Mouse (Mus musculus) embryonic fibroblast, embryonic 13.5 days (primary cell): Measurements from ENCODE around the gene Gm39566. TPM values are rescaled to one million over a fixed set of nuclear protein-coding genes. Genes with fewer than 3 reads are reported as not detected.
A peak's percentile ranks its signal among the peaks of the same experiment; 100 is the strongest.

ENCODE experiments used
- H3K27ac ChIP-seq: 2 replicates; pipeline ENCODE4 v1.5.1; 2012; ENCODE audit warnings: low read length, control low read depth, inconsistent platforms; ENCODE audit not compliant: insufficient read depth
- H3K4me1 ChIP-seq: 2 replicates; pipeline ENCODE4 v1.6.1; 2011; ENCODE audit warnings: low read length; ENCODE audit not compliant: control insufficient read depth, insufficient read depth
- H3K4me3 ChIP-seq: 2 replicates; pipeline ENCODE4 v1.5.1; 2011; ENCODE audit warnings: mild to moderate bottlenecking, control low read depth, low read length; ENCODE audit not compliant: insufficient read depth
- CTCF ChIP-seq: IDR thresholded peaks from 2 replicates; pipeline ENCODE4 v1.5.1; 2011; ENCODE audit warnings: mild to moderate bottlenecking, control low read depth, low read length, moderate library complexity, borderline replicate concordance; ENCODE audit not compliant: insufficient read depth
- POLR2A ChIP-seq: IDR thresholded peaks from 2 replicates; pipeline ENCODE4 v1.6.1; 2011; ENCODE audit warnings: low read depth, mild to moderate bottlenecking, control low read depth, low read length, moderate library complexity
- polyA plus RNA-seq: library from polyadenylated mRNA; stranded (reverse); fragments of >200 nt; gene quantifications from 2 replicates; pipeline ENCODE4 v1.2.4, GENCODE M21; 2011; ENCODE audit warnings: low read depth; ENCODE audit not compliant: missing spikeins, insufficient read length

Gm39566 gene
- polyA plus RNA-seq, 1 experiment = not detected

DNA sequence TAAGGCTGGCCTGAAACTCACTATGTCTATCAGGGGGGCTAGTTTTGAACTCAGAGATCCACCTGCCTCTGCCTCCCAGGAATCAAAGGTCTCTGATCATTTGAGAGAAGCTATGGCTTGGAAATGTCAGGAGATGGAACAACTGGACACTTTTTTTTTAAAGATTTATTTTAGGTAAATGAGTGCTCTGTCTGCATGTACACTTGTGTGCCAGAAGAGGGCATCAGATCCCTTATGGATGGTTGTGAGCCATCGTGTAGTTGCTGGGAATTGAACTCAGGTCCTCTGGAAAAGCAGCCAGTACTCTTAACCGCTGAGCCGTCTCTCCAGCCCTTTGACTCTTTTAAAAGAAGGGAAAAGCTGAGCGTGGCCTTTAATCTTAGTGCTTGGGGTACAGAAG lies 8.7 kb downstream of the Gm39566 start:
- Histone ChIP-seq H3K27ac (no peak overlapping the region), H3K4me1 (peaks cover 2% of the 10 kb centered on the region; the same call in 1 of the 2 replicates), H3K4me3 (no peak overlapping the region)
- no peak for TF ChIP-seq CTCF
- TF ChIP-seq POLR2A = no peak

DNA sequence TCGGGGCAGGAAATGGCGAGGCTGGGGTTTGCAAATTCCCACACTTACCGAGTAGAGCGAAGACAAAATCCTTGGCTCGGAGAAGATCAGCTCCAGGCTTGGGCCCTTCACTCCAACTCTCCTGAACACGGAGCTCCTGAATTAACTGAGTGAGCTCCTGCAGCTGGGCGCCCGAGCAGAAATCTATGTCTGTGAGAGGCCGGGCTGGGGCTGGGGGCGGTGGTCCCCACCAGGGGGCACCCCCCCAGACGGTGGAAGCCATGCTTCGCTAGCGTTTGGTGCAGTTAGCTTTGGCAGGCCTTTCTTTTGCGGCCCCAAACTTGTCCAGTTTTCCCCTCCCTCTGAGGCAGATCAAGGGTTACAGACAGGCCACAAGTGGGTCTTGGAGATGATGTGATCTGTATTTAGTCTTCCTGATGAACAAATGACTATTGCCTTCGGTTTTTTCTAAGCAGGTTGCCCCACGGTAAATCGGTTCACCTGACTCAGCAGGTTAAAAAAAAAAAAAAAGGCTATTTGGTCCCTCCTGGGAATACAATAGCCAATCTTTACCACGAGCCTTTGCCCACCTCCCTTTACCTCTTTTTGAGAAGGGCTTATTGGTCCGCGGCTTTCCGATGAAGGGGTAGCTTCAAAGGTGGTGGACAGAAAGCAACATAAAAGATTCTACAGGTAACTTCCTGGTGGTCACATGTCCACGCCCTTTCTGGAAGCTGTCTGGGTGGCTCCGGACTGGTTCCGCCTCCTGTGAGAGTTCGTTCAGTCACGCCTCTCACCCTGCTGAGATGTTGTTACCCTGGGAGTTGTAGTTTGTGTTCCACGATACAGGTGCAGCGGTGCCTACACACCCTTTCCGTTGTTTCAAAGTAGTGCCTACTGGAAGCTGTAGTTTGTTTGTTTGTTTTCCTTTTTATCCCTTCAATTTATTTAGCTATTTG lies 9.9 kb downstream of the Gm39566 start, which contains the start of gene Tmem102:
TSS of gene Tmem102 (minus strand) at position 653 of the 938 bp plus-strand sequence.
- TF ChIP-seq CTCF (no peak), POLR2A (no peak)
- H3K4me1 ChIP-seq = peaks cover 4% of the 10 kb centered on the region; the same call in 1 of the 2 replicates
- H3K4me3 ChIP-seq = no peak within 1 kb of the TSS
- no peak within 1 kb of the TSS for H3K27ac ChIP-seq

DNA sequence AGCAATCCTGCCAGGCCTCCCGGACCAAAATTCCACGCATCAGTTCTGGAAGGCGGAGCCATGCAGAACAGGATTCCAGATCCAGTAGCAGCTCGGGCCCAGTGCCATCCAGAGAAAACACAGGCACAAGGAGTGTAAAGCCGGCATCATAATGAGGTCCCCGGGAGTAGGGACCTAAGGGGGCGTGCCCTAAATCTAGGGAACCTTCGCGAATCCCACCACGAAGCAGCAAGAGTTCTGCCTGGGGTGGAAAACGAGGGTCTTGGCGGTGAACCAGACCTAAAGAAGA lies 10.5 kb downstream of the Gm39566 start:
- no peak overlapping the region for H3K4me3 ChIP-seq
- no peak overlapping the region for H3K27ac ChIP-seq
- no peak for TF ChIP-seq POLR2A
- no peak for TF ChIP-seq CTCF
- H3K4me1 ChIP-seq = peaks cover 7% of the 10 kb centered on the region

DNA sequence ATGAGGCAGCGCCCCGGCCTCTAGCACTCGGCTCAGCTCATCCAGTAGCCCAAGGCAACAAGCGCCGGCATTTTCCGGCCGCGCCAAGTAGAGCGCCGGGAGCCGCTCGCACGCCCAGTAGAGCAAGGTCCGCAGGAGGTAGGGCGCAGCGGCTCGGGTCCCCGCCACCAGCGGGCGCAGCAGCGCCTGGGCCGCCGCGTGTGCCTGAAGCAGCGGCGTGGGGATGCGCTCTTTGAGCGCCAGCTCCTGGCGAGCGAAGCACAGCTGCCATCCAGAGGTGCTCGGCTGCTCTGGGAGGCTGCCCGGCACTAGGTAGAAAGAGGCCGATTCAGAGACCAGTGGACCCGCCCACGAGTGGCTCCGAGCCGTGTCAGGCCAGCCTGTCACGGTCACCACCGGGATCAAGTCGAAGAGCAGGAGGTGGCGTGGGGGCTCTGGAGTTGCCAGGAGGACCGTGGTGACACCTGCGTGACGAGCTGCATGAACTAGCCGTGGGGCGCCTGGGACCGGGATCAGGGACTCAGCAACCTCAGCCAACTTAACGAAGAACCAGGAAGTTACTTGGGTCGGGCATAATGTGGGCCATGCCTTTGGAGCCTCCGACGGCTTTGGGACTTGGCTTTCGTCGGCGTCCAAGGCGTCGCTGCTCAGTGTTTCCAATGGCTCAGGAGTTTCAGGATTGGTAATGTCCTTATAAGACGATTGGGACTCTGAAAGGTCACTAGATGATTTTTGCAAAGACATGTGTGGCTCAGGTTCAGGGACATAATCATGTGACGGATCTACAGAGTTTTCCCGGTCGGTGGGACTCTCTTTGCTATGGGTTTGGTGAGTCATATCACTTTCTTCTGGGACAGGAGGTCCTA lies 11.1 kb downstream of the Gm39566 start:
- peak overlapping the region; percentile 12 for H3K4me3 ChIP-seq
- H3K27ac ChIP-seq = no peak overlapping the region
- peaks cover 7% of the 10 kb centered on the region for H3K4me1 ChIP-seq
- peak; percentile 54 for TF ChIP-seq CTCF
- peak; percentile 18; the same call in 1 of the 2 replicates for TF ChIP-seq POLR2A

DNA sequence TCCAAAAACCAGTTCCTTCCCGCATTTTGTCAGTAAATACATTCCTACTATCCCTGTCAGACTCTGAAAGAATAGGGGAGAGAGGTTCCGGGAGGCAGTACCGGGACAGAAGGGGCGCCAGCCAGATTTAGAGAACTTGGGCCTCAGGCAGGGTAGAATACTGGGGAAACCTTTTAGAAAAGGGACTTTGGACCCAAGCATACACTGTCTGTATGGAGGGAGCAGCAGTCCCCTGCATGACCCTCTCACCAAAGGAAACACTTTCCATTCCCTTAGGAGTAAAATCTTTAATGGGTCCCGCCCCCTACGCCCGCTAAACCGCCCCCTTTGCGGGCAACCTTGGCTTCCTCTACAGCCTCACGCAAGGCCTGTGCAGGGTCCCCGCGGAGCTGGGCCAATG lies 11.8 kb downstream of the Gm39566 start:
- TF ChIP-seq POLR2A (no peak; the same call in 1 of the 2 replicates), CTCF (no peak)
- Histone ChIP-seq H3K27ac (no peak overlapping the region), H3K4me1 (peaks cover 7% of the 10 kb centered on the region), H3K4me3 (peak overlapping the region; percentile 12; the same call in 1 of the 2 replicates)

DNA sequence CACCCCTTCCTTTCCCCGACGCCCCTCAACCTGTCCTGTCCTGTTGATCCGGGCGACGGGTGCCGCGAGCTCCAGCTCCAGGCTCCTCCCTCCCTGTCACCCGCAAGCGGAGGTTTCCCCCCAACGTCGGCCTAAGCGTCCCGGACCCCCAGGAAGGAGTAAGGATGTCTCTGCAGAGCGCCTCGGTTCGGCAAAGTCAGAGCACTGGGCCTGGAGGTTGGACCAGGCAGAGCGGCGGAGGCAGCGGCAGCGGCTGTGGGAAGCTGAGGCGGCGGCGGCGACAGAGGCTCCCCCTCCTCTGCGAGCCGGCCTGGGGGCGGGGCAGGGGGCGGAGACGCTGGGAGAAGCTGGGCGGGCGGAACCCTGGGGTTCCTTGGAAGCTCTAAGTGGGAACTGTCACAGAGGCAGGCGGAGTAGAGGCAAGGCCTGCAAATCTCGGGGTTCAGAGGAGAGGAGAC lies 12.4 kb downstream of the Gm39566 start:
- H3K27ac ChIP-seq = no peak overlapping the region
- peak overlapping the region; percentile 42 for H3K4me3 ChIP-seq
- peaks cover 7% of the 10 kb centered on the region for H3K4me1 ChIP-seq
- no peak for TF ChIP-seq CTCF
- TF ChIP-seq POLR2A = peak; percentile 64; the same call in 1 of the 2 replicates

DNA sequence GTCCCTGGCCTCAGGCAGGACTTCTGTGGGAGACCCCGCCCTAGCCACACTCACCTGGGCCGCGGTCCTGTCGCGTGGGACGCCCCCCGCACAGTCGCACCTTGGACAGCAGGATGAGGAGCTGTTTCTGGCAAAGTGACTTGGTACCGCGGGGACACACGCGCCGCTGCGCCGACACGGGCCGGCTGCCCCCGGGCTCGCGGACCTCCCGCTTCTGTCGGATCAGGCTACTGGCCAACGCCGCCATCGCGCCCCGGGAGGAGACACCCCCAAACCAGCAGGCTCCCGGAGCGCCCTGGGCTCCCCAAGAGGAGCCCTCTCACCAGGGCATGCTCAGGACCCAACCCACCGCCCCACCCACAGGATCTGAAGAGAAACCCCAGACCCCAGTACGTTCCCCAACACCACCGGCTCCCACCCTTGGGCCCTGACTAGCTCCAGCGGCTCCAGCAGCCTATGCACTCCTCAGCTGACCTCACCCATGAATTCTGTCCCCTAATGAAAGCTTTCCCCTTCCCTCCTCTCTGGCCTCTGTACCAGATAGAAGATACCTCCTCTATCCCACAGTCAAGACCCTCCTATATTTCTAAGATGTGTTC lies 13.6 kb downstream of the Gm39566 start, which contains the start of gene Fgf11:
TSS of gene Fgf11 (minus strand) at position 479 of the 599 bp plus-strand sequence.
- Histone ChIP-seq H3K27ac (no peak within 1 kb of the TSS), H3K4me1 (peaks cover 7% of the 10 kb centered on the region), H3K4me3 (peak within 1 kb of the TSS; percentile 42)
- no peak for TF ChIP-seq CTCF
- no peak for TF ChIP-seq POLR2A

DNA sequence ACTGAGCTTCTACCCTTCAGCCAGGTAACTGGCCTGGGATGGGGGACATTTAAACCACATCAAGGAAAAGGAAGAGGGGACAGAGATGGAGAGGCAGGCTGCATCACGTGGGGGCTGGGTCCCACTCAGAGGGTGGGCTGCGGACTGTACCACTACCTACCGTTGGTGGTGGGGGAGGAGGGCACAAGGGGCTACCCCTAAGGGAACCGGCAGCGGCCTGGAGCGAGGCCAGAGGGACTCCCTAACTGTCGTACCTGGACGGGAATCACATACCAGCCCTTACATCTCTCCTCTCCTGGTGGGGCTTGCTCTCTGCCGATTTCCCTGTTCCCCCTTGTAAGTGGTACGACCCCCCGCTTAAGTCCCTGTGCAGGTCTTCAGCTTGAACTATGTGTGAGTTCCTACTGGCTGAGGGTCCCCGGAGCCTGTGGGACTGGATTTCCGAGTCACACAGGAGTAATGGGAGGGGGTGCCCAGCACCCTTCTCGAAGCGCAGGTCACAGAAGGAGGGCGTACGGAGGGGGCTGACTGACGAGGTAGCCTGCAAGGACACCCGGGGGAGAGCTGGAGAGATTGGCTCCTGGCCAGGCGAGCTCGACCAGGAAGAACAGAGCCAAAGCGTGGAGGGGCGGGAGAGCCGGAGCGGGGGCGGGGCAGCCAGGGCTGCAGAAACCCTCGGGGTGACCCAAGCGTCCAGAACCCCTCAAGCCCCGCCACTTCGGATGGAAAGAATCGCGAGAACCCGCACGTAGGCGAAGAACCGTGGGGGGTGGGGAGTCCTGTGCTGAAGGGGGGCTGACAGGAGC lies 14.5 kb downstream of the Gm39566 start:
- Histone ChIP-seq H3K27ac (no peak overlapping the region), H3K4me1 (peaks cover 7% of the 10 kb centered on the region), H3K4me3 (0 out of 2 replicates have a peak overlapping the region, but pooled peaks have one; percentile 2)
- TF ChIP-seq POLR2A (no peak), CTCF (no peak)

DNA sequence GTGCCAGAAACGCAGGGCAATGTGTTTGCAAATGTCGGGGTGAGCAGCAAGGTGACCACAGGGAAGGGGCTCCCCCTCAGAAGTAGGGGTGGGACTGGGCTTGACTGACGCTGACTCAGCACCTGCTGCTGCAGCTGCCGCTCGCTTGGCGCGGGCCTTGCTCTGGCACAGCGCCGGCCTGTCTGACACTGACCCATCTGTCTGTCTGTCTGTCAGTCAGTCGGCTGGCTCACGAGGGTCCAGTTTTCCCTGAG lies 15.0 kb downstream of the Gm39566 start:
- no peak overlapping the region for H3K27ac ChIP-seq
- H3K4me1 ChIP-seq = peaks cover 7% of the 10 kb centered on the region
- no peak for TF ChIP-seq CTCF
- TF ChIP-seq POLR2A = no peak
- no peak overlapping the region for H3K4me3 ChIP-seq
